Mouse (Mus musculus) hindbrain, embryonic 12.5 days (tissue): ENCODE measurements around the gene Tmem204. TPM values are rescaled to one million over a fixed set of nuclear protein-coding genes. Genes with fewer than 3 reads are reported as not detected.

ENCODE experiments used
- ATAC-seq: fragments of 200-750 bp; cut with Nextera tagmentation; 2 replicates; pipeline ENCODE4 v1.8.0; 2017; ENCODE audit warnings: moderate TSS enrichment; ENCODE audit not compliant: low FRiP score
- H3K27ac ChIP-seq: fragments of 300-500 bp; sonication (generic); 2 replicates; pipeline ENCODE4 v1.5.1; 2016; ENCODE audit warnings: mild to moderate bottlenecking
- H3K27me3 ChIP-seq: fragments of 300-500 bp; sonication (generic); 2 replicates; pipeline ENCODE4 v1.6.1; 2016; ENCODE audit warnings: mild to moderate bottlenecking
- H3K36me3 ChIP-seq: fragments of 300-500 bp; sonication (generic); 2 replicates; pipeline ENCODE4 v1.6.1; 2016; ENCODE audit warnings: mild to moderate bottlenecking
- H3K4me1 ChIP-seq: fragments of 300-500 bp; sonication (generic); 2 replicates; pipeline ENCODE4 v1.6.1; 2016
- H3K4me2 ChIP-seq: fragments of 300-500 bp; sonication (generic); replicated peaks from 2 replicates; pipeline ENCODE4 v1.6.1; 2016; ENCODE audit warnings: mild to moderate bottlenecking
- H3K4me3 ChIP-seq: fragments of 300-500 bp; sonication (generic); 2 replicates; pipeline ENCODE4 v1.5.1; 2016; ENCODE audit warnings: mild to moderate bottlenecking
- H3K9ac ChIP-seq: fragments of 300-500 bp; sonication (generic); 2 replicates; pipeline ENCODE4 v1.6.1; 2016; ENCODE audit warnings: mild to moderate bottlenecking, moderate library complexity
- H3K9me3 ChIP-seq: fragments of 300-500 bp; sonication (generic); replicated peaks from 2 replicates; pipeline ENCODE4 v1.6.1; 2016; ENCODE audit warnings: mild to moderate bottlenecking
- WGBS: fragments of 180-500 bp; shearing (Covaris S2); methylation state at CpG from one replicate; pipeline ENCODE4 v1.1.7; 2016; 5-methylcytosine and 5-hydroxymethylcytosine counted together
- polyA plus RNA-seq: library from polyadenylated mRNA; unstranded; fragments of >200 nt; fragmentation: Nextera tagmentation; extraction: Ambion mirVana; gene quantifications from 2 replicates; pipeline ENCODE4 v1.2.1, GENCODE M21; 2016

Gene Tmem204
- polyA plus RNA-seq, 1 experiment from 2014 or later, result 9.5 TPM

DNA sequence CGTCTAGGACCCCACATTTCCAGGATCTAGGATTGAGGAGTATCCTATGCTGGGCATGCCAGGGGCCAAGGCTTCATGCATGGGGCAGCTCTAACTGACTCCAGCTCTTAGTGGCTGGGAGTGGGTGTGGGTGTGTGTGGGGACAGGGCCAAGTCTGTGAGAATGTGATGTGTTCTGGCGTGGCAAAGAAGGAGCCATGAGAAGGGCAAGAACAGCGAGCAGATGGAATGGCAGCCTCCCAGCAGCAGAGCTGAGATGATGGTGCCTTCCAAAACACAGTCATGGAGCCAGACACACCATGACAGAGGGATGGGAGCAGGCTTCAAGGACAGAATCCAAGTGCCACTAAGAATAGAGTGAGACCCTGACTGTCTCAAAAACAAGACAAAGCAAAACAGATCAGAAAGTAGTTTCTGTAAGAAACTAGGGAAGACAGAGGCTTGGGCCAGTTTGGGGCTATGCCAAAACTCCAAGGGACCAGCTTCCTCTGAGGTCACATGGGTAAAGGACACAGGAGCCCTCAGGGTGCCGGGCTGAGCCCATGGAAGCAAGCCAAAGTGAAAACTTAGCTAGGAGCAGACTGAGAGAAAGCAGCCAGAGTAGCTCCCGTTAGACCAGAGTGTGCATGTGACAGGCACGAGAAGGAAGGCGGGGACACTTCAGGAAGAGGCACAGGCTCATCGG, 28.5 kb upstream of the Tmem204 start:
- Histone ChIP-seq H3K4me1 (peaks cover 11% of the 10 kb centered on the region), H3K27me3 (no peaks in the 10 kb centered on the region), H3K27ac (no peak overlapping the region), H3K36me3 (peaks cover 50% of the 10 kb centered on the region), H3K9me3 (no peaks in the 10 kb centered on the region), H3K4me3 (no peak overlapping the region), H3K4me2 (no peak overlapping the region), H3K9ac (no peak overlapping the region)
- no peak for ATAC-seq
- whole genome bisulfite sequencing, result 89% methylated on average over 8 of the region's 8 CpGs

DNA sequence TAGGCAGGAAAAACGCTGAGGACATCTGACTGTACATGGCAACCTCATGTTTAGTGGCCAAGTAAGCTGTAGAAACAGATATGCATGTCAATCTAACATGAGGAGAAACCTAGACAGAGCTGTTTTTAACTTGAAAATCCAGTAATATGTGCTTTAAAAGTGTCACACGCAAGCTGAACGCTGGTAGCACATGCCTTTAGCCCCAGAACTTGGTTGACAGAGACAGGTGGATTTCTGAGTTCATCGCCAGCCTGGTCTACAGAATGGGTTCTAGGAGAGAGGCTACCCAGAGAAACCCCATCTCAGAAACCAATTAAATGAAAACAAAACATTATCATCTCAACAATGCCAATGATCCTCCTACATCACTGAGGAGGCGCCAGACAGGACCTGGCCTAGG, 27.8 kb upstream of the Tmem204 start:
- Histone ChIP-seq H3K4me2 (no peak overlapping the region), H3K9me3 (no peaks in the 10 kb centered on the region), H3K9ac (no peak overlapping the region), H3K36me3 (peaks cover 57% of the 10 kb centered on the region), H3K4me1 (peaks cover 9% of the 10 kb centered on the region), H3K27ac (no peak overlapping the region), H3K4me3 (no peak overlapping the region), H3K27me3 (no peaks in the 10 kb centered on the region)
- ATAC-seq, result no peak
- 95% methylated on average over 5 of the region's 5 CpGs for WGBS

DNA sequence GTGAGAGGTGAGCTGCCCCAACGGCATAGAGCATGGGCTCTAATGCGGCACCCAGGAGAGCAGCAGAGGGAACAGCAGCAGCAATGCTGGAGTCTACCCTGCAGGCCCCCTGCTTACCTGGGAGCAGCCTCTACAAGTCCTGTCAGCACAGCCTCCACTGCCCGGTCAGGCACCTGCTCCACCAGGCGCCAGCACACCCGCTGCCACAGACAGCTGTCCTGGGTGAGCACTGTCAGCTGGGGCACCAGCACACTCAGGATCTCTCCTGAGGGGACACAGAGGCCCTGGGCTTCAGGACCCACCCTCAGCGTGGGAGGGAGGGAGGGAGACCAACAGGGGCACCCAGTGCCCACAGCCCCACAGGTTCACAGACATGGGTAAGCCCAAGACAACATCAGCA, 27.2 kb upstream of the Tmem204 start:
- WGBS, result 96% methylated on average over 6 of the region's 6 CpGs
- peaks cover 63% of the 10 kb centered on the region for H3K36me3 ChIP-seq

DNA sequence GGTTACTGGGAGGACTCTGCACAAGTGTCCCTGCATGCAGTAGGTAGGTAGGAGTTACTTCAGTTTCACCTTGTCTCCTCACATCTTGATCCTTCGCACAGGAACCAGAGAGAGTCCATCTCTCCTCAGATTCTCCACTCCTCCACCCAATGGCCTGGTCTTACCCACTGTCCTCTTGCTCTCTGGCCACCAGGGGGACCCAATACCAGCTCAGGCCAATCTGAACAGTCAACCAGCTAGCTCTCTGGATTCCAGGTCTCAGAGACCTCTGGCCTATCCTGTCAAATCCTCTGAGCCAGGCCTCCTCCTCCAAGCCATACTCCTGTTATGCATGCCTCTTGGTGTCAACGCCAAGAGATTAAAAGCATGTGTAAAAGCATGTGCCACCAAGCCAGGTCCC, 26.2 kb upstream of the Tmem204 start:
- H3K4me2 ChIP-seq, result no peak overlapping the region
- H3K4me3 ChIP-seq, result no peak overlapping the region
- H3K9me3 ChIP-seq, result no peaks in the 10 kb centered on the region
- H3K27me3 ChIP-seq, result no peaks in the 10 kb centered on the region
- ATAC-seq, result no peak
- H3K4me1 ChIP-seq, result peaks cover 1% of the 10 kb centered on the region
- peaks cover 73% of the 10 kb centered on the region for H3K36me3 ChIP-seq
- H3K9ac ChIP-seq, result peak overlapping the region; percentile 32; the same call in 1 of the 2 replicates
- no peak overlapping the region for H3K27ac ChIP-seq
- 91% methylated on average over 2 of the region's 2 CpGs for WGBS

More for the DNA sequence above, 27.2 kb upstream of the Tmem204 start:
- Histone ChIP-seq H3K9ac (no peak overlapping the region), H3K27ac (no peak overlapping the region), H3K4me1 (peaks cover 7% of the 10 kb centered on the region), H3K27me3 (no peaks in the 10 kb centered on the region), H3K4me3 (no peak overlapping the region), H3K4me2 (no peak overlapping the region), H3K9me3 (no peaks in the 10 kb centered on the region)
- no peak for ATAC-seq

DNA sequence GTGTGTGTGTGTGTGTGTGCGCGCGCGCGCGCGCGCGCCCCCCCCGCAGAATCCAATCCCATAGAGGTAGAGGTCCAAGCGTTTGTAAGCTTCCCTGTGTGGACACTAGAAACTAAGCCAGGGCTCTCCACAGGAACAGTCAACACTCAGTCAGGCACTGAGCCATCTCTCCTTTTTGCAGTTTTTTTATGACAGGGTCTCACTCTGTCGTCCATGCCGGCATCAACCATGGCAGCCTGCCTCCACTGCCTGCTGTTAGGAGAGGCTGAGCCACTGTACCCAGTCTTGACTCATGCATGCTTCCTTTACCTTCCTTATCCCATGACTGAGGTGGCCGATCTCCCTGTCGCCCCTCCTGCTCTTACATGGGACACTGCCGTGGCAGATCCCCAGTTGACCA, 24.4 kb upstream of the Tmem204 start:
- ATAC-seq, result no peak
- Histone ChIP-seq H3K9me3 (no peaks in the 10 kb centered on the region), H3K27ac (no peak overlapping the region), H3K36me3 (peaks cover 81% of the 10 kb centered on the region), H3K9ac (no peak overlapping the region), H3K4me3 (no peak overlapping the region), H3K4me1 (no peaks in the 10 kb centered on the region), H3K4me2 (no peak overlapping the region), H3K27me3 (no peaks in the 10 kb centered on the region)
- WGBS, result 95% methylated on average over 6 of the region's 16 CpGs

DNA sequence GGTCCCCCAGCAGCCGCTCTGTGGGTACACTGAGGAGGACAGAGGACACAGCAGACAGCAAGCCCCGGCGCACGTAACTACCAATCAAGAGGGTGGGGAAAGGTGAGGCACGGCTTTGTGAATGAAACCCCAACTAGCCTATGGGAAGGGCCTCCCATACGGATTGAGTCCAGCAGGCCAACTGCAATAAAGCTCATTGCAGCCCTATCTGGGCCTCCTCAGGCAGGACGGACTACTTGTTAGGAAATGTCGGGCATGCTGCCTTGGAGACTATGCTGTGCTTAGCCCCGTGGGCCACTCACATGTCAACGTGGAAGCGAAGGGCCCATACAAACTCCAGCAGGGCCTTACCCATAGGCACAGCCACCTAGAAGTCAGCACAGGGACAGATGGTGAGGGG, 17.9 kb upstream of the Tmem204 start:
- H3K4me2 ChIP-seq, result no peak overlapping the region
- WGBS, result 93% methylated on average over 11 of the region's 11 CpGs
- peaks cover 84% of the 10 kb centered on the region for H3K36me3 ChIP-seq

GRCm38 (mm10) chr17:25100052-25100451, 16.7 kb upstream of the Tmem204 start:
- Histone ChIP-seq H3K9ac (no peak overlapping the region), H3K27ac (no peak overlapping the region), H3K4me1 (no peaks in the 10 kb centered on the region), H3K9me3 (no peaks in the 10 kb centered on the region), H3K36me3 (peaks cover 76% of the 10 kb centered on the region), H3K27me3 (no peaks in the 10 kb centered on the region), H3K4me2 (no peak overlapping the region), H3K4me3 (no peak overlapping the region)
- ATAC-seq, result no peak
- 94% methylated on average over 6 of the region's 6 CpGs for WGBS

More for the DNA sequence above, 17.9 kb upstream of the Tmem204 start:
- Histone ChIP-seq H3K27ac (no peak overlapping the region), H3K4me1 (no peaks in the 10 kb centered on the region), H3K27me3 (no peaks in the 10 kb centered on the region), H3K9me3 (no peaks in the 10 kb centered on the region), H3K9ac (no peak overlapping the region), H3K4me3 (no peak overlapping the region)
- ATAC-seq, result no peak

- H3K27ac ChIP-seq, result no peak overlapping the region
- H3K9me3 ChIP-seq, result no peaks in the 10 kb centered on the region
- 85% methylated on average over 2 of the region's 2 CpGs for WGBS
- H3K27me3 ChIP-seq, result no peaks in the 10 kb centered on the region
- peaks cover 73% of the 10 kb centered on the region for H3K36me3 ChIP-seq
- H3K4me3 ChIP-seq, result no peak overlapping the region
- ATAC-seq, result no peak
- H3K4me2 ChIP-seq, result no peak overlapping the region
- H3K4me1 ChIP-seq, result no peaks in the 10 kb centered on the region
- no peak overlapping the region for H3K9ac ChIP-seq
Observed at GRCm38 (mm10) chr17:25096221-25096620, 12.8 kb upstream of the Tmem204 start.

DNA sequence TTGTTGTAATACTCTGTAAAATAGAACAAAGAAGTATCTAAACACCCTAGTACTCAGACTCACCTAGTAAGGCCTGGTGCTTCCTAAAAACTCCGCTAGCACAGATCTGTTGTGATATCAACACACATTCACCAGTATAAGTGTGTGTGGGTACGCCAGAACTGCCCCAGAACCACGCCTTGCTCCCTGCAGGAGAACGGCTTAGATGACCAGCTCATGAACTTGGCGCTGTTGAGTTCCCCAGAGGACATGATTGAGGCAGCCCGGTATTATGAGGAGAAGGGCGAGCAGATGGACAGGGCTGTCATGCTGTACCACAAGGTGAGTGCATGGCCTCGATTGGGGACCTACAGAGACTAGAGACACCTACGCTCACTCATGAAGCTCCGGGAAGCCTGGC, 7.1 kb upstream of the Tmem204 start:
- H3K4me1 ChIP-seq, result no peaks in the 10 kb centered on the region
- no peak for ATAC-seq
- H3K4me3 ChIP-seq, result no peak overlapping the region
- 94% methylated on average over 10 of the region's 10 CpGs for WGBS
- peaks cover 67% of the 10 kb centered on the region for H3K36me3 ChIP-seq
- H3K9me3 ChIP-seq, result no peaks in the 10 kb centered on the region
- H3K4me2 ChIP-seq, result no peak overlapping the region
- H3K27me3 ChIP-seq, result no peaks in the 10 kb centered on the region
- no peak overlapping the region for H3K9ac ChIP-seq
- H3K27ac ChIP-seq, result no peak overlapping the region

DNA sequence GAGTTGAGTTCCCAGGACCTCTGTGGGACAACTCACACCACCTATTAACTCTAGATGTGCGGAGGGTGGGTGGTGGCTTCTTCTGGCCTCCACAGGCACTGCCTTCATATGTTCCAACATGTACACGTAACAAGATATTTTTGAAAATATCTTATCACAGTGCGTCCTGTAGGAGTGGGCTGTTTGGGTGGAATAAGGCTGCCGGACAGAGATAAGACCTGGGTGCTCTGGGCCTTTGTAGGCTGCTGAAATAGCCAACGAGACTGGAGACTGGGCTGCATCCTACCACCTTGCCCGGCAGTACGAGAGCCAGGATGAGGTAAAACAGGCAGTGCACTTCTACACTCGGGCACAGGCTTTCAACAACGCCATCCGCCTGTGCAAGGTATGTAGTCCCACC, 5.8 kb upstream of the Tmem204 start:
- no peaks in the 10 kb centered on the region for H3K27me3 ChIP-seq
- no peaks in the 10 kb centered on the region for H3K4me1 ChIP-seq
- no peak overlapping the region for H3K4me3 ChIP-seq
- H3K9ac ChIP-seq, result no peak overlapping the region
- H3K36me3 ChIP-seq, result peaks cover 55% of the 10 kb centered on the region
- H3K4me2 ChIP-seq, result no peak overlapping the region
- no peak overlapping the region; the same call in 1 of the 2 replicates for H3K27ac ChIP-seq
- no peaks in the 10 kb centered on the region for H3K9me3 ChIP-seq
- WGBS, result 95% methylated on average over 10 of the region's 10 CpGs
- ATAC-seq, result no peak

- Histone ChIP-seq H3K36me3 (peaks cover 33% of the 10 kb centered on the region), H3K4me1 (peaks cover 4% of the 10 kb centered on the region; the same call in 1 of the 2 replicates), H3K4me2 (no peak overlapping the region), H3K9ac (no peak overlapping the region), H3K27ac (no peak overlapping the region), H3K9me3 (no peaks in the 10 kb centered on the region), H3K27me3 (no peaks in the 10 kb centered on the region), H3K4me3 (no peak overlapping the region)
- ATAC-seq, result no peak
- 94% methylated on average over 7 of the region's 7 CpGs for WGBS
Observed at GRCm38 (mm10) chr17:25086724-25087123, 3.3 kb upstream of the Tmem204 start.

GRCm38 (mm10) chr17:25084835-25085385, 1.5 kb upstream of the Tmem204 start:
- Histone ChIP-seq H3K27ac (peak overlapping the region; percentile 76; the same call in 1 of the 2 replicates), H3K4me2 (no peak overlapping the region), H3K9ac (no peak overlapping the region), H3K9me3 (no peaks in the 10 kb centered on the region), H3K36me3 (peaks cover 22% of the 10 kb centered on the region), H3K27me3 (no peaks in the 10 kb centered on the region), H3K4me3 (no peak overlapping the region), H3K4me1 (peaks cover 5% of the 10 kb centered on the region; the same call in 1 of the 2 replicates)
- no peak for ATAC-seq
- WGBS, result 82% methylated on average over 13 of the region's 13 CpGs

DNA sequence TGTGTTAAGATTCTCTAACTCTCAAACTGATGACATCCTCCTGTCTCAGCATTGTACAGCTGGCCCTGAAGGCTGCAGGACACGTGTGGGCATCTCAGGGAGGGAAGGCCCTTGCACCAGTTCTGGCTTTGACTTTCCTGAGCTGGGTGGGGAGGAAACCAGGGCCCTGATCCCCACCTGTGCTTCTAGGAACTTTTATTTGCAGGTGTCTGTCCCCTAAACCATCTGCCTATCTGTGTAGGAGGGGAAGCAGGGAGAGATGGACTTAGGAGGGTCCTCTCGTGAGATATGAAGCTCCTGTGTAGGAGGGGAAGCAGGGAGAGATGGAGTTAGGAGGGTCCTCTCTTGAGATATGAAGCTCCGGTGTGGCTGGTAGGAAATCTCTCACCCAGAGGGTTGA, 504 bp downstream of the Tmem204 start:
- peaks cover 3% of the 10 kb centered on the region; the same call in 1 of the 2 replicates for H3K36me3 ChIP-seq
- WGBS, result 65% methylated on average over 3 of the region's 3 CpGs
- H3K27ac ChIP-seq, result 0 out of 2 replicates have a peak overlapping the region, but pooled peaks have one; percentile 23
- peaks cover 7% of the 10 kb centered on the region; the same call in 1 of the 2 replicates for H3K4me1 ChIP-seq
- ATAC-seq, result no peak
- no peaks in the 10 kb centered on the region for H3K27me3 ChIP-seq
- H3K9me3 ChIP-seq, result no peaks in the 10 kb centered on the region
- no peak overlapping the region for H3K4me2 ChIP-seq
- no peak overlapping the region for H3K9ac ChIP-seq
- no peak overlapping the region for H3K4me3 ChIP-seq
